Mouse (Mus musculus): ENCODE measurements around the gene Kif26b.

- TF ChIP-seq POLR2A (IDR thresholded peaks at IDR 0.05; ENCODE audit: control insufficient read depth, low read depth, low read length), result no peak
- TF ChIP-seq CTCF (IDR thresholded peaks at IDR 0.05; ENCODE audit: control insufficient read depth, insufficient read depth, insufficient replicate concordance, low read depth, low read length), result no peak
These were observed 111.0 kb downstream of the Kif26b start for GRCm38 (mm10) chr1:178639951-178640350.

All from testis, adult 2 months (tissue).